Mouse (Mus musculus) CH12.LX (cell line): ENCODE data around the gene C130050O18Rik. TPM values are rescaled to one million over a fixed set of nuclear protein-coding genes. Genes with fewer than 3 reads are reported as not detected.

Experiments
- DNase-seq: peaks from one replicate; pipeline ENCODE4 v3.0.0-alpha.2; 2013; ENCODE audit errors: extremely low read depth
- H3K27ac ChIP-seq: 2 replicates; pipeline ENCODE4 v1.5.1; 2012; ENCODE audit warnings: low read depth, mild to moderate bottlenecking, control low read depth, moderate library complexity; ENCODE audit not compliant: insufficient read depth
- H3K27me3 ChIP-seq: replicated peaks from 2 replicates; pipeline ENCODE3; 2012; ENCODE audit warnings: inconsistent platforms
- H3K36me3 ChIP-seq, 2 experiments: replicated peaks in 1 of 2; 2 replicates each; pipeline versions ENCODE3 to v1.6.1; 2012; ENCODE audit warnings: inconsistent platforms in 1 of 2, low read length in 1 of 2, mild to moderate bottlenecking in 1 of 2, mixed read lengths in 1 of 2, moderate library complexity in 1 of 2; ENCODE audit not compliant: control insufficient read depth in 1 of 2, insufficient read depth in 1 of 2
- H3K4me1 ChIP-seq, 2 experiments: 2 replicates each; pipeline ENCODE4 v1.6.1; 2012; ENCODE audit warnings: inconsistent platforms in 1 of 2, moderate library complexity in 1 of 2; ENCODE audit not compliant: insufficient read depth in 2 of 2, control insufficient read depth in 1 of 2
- H3K4me2 ChIP-seq: 2 replicates; pipeline ENCODE4 v1.6.1; 2012; ENCODE audit warnings: low read depth, mild to moderate bottlenecking, control low read depth; ENCODE audit not compliant: poor library complexity, insufficient read depth, severe bottlenecking
- H3K4me3 ChIP-seq, 3 experiments: fragments of 150-350 bp in 1 of 3; sonication (generic) in 1 of 3; replicated peaks in 1 of 3; 2 replicates each; pipeline versions ENCODE3 to v1.5.1; 2011 to 2012; ENCODE audit warnings: low read depth in 2 of 3, low read length in 2 of 3, mild to moderate bottlenecking in 2 of 3, moderate library complexity in 2 of 3, control low read depth in 1 of 3, improper control_type of control experiment in 1 of 3, inconsistent platforms in 1 of 3, mixed read lengths in 1 of 3; ENCODE audit not compliant: poor library complexity in 1 of 3
- H3K79me2 ChIP-seq: replicated peaks from 2 replicates; pipeline ENCODE4 v1.6.1; 2012; ENCODE audit warnings: mild to moderate bottlenecking, moderate library complexity; ENCODE audit not compliant: control insufficient read depth, poor library complexity, insufficient read depth, severe bottlenecking; ENCODE audit errors: extremely low read depth
- H3K9ac ChIP-seq: 2 replicates; pipeline ENCODE4 v1.6.1; 2012; ENCODE audit warnings: low read depth, mild to moderate bottlenecking, control low read depth, moderate library complexity; ENCODE audit not compliant: insufficient read depth
- H3K9me3 ChIP-seq: replicated peaks from 2 replicates; pipeline ENCODE3; 2012; ENCODE audit warnings: low read length, inconsistent platforms, mixed read lengths
- CHD2 ChIP-seq: IDR thresholded peaks from 2 replicates; pipeline ENCODE4 v1.6.1; 2011; ENCODE audit warnings: low read length, improper control_type of control experiment
- CTCF ChIP-seq, 2 experiments: IDR thresholded peaks in 1 of 2; conservative IDR thresholded peaks in 1 of 2; 2 replicates each; pipeline ENCODE4 v1.5.1; 2011 to 2012; ENCODE audit warnings: low read depth in 2 of 2, low read length in 2 of 2, improper control_type of control experiment in 1 of 2, inconsistent platforms in 1 of 2, mild to moderate bottlenecking in 1 of 2, moderate library complexity in 1 of 2
- E2F4 ChIP-seq: IDR thresholded peaks from 2 replicates; pipeline ENCODE4 v1.6.1; 2011; ENCODE audit warnings: low read depth, low read length, improper control_type of control experiment; ENCODE audit not compliant: insufficient replicate concordance
- ELF1 ChIP-seq: IDR thresholded peaks from 2 replicates; pipeline ENCODE4 v1.6.1; 2014; ENCODE audit warnings: low read depth, mild to moderate bottlenecking, inconsistent platforms, low read length, improper control_type of control experiment
- GABPA ChIP-seq: IDR thresholded peaks from 2 replicates; pipeline ENCODE4 v1.6.1; 2012; ENCODE audit warnings: low read depth, low read length, improper control_type of control experiment, inconsistent platforms; ENCODE audit not compliant: insufficient replicate concordance
- IRF4 ChIP-seq: IDR thresholded peaks from 2 replicates; pipeline ENCODE4 v1.6.1; 2014; ENCODE audit warnings: low read depth, mild to moderate bottlenecking, inconsistent platforms, low read length, improper control_type of control experiment
- JUN ChIP-seq: IDR thresholded peaks from 2 replicates; pipeline ENCODE4 v1.6.1; 2011; ENCODE audit warnings: low read depth, mild to moderate bottlenecking, low read length, improper control_type of control experiment, moderate library complexity; ENCODE audit not compliant: insufficient read depth
- JUND ChIP-seq: conservative IDR thresholded peaks from 2 replicates; pipeline ENCODE4 v1.6.1; 2011; ENCODE audit warnings: low read depth, low read length, improper control_type of control experiment
- MAFK ChIP-seq: IDR thresholded peaks from 2 replicates; pipeline ENCODE4 v1.6.1; 2011; ENCODE audit warnings: low read length, improper control_type of control experiment; ENCODE audit not compliant: insufficient replicate concordance
- MAX ChIP-seq: IDR thresholded peaks from 2 replicates; pipeline ENCODE4 v1.6.1; 2011; ENCODE audit warnings: low read length, improper control_type of control experiment
- NRF1 ChIP-seq: IDR thresholded peaks from 2 replicates; pipeline ENCODE4 v1.6.1; 2014; ENCODE audit warnings: low read depth, mild to moderate bottlenecking, inconsistent platforms, low read length, improper control_type of control experiment, moderate library complexity
- POLR2A ChIP-seq: IDR thresholded peaks from 2 replicates; pipeline ENCODE4 v1.6.1; 2011; ENCODE audit warnings: low read depth, mild to moderate bottlenecking, improper control_type of control experiment, low read length
- POLR2AphosphoS2 ChIP-seq: IDR thresholded peaks from 2 replicates; pipeline ENCODE4 v1.6.1; 2011; ENCODE audit warnings: low read depth, low read length, improper control_type of control experiment
- RAD21 ChIP-seq: IDR thresholded peaks from 2 replicates; pipeline ENCODE4 v1.6.1; 2011; ENCODE audit warnings: low read depth, mild to moderate bottlenecking, low read length, improper control_type of control experiment, moderate library complexity
- SMC3 ChIP-seq: IDR thresholded peaks from 2 replicates; pipeline ENCODE4 v1.6.1; 2011; ENCODE audit warnings: low read depth, low read length, improper control_type of control experiment
- TBP ChIP-seq: conservative IDR thresholded peaks from 2 replicates; pipeline ENCODE4 v1.6.1; 2011; ENCODE audit warnings: low read depth, low read length, improper control_type of control experiment
- UBTF ChIP-seq: IDR thresholded peaks from 2 replicates; pipeline ENCODE4 v1.6.1; 2012; ENCODE audit warnings: low read depth, mild to moderate bottlenecking, inconsistent platforms, low read length, improper control_type of control experiment, moderate library complexity
- USF1 ChIP-seq: IDR thresholded peaks from 2 replicates; pipeline ENCODE4 v1.6.1; 2014; ENCODE audit warnings: low read depth, mild to moderate bottlenecking, inconsistent platforms, low read length, improper control_type of control experiment
- ZC3H11A ChIP-seq: IDR thresholded peaks from 2 replicates; pipeline ENCODE4 v1.6.1; 2012; ENCODE audit warnings: low read depth, mild to moderate bottlenecking, inconsistent platforms, low read length, improper control_type of control experiment
- ZKSCAN1 ChIP-seq: IDR thresholded peaks from 2 replicates; pipeline ENCODE4 v1.6.1; 2012; ENCODE audit warnings: low read depth, inconsistent platforms, low read length, improper control_type of control experiment, borderline replicate concordance
- dilution Hi-C: fragments of 300-500 bp; cut with MboI; formaldehyde crosslinking; loops from 2 replicates; pipeline ENCODE4 v1.14.3; 2020; ENCODE audit warnings: low sequenced_read_pairs; ENCODE audit not compliant: extremely low pct_unique_long_range_greater_than_20kb, extremely low pct_ligation_motif_present
- in situ Hi-C: fragments of 300-500 bp; cut with MboI; formaldehyde crosslinking; loops from 3 replicates; pipeline ENCODE4 v1.14.3; 2019; ENCODE audit warnings: low sequenced_read_pairs, low pct_ligation_motif_present, low pct_unique_long_range_greater_than_20kb, mixed read lengths
- polyA plus RNA-seq: library from polyadenylated mRNA; unstranded; fragments of >175 nt; gene quantifications from 2 replicates; pipeline ENCODE4 v1.2.1, GENCODE M21; 2012; ENCODE audit warnings: low read depth; ENCODE audit not compliant: insufficient read length
- total RNA-seq, 2 experiments: library from RNA; depleted of rRNA; stranded (reverse); fragments of 300-350 nt in 1 of 2; fragments of >200 nt in 1 of 2; gene quantifications; 2 replicates each; pipeline ENCODE4 v1.2.3; 2012 to 2014

C130050O18Rik gene
- total and polyA plus RNA-seq, 3 experiments: 0.54 TPM; not detected in 2

GRCm38 (mm10) chr5:139364260-139364910, 40.7 kb upstream of the C130050O18Rik start:
- in situ Hi-C loops: loop anchor here (10.0 to 25.0 kb wide), 2 partner anchors 98 to 320 kb away; partner anchors contain the start of gene 3110082I17Rik
- Histone ChIP-seq H3K79me2 (no peaks in the 10 kb centered on the region), H3K4me2 (no peak overlapping the region), H3K36me3 (peaks cover 15 to 57% of the 10 kb centered on the region in 2 experiments), H3K27ac (no peak overlapping the region), H3K9me3 (no peaks in the 10 kb centered on the region), H3K27me3 (no peaks in the 10 kb centered on the region), H3K4me3 (no peak overlapping the region), H3K9ac (no peak overlapping the region), H3K4me1 (peaks cover 0 to 35% of the 10 kb centered on the region in 2 experiments; a peak in 2 of 4 replicates)
- peak; percentile 96 to 99 for TF ChIP-seq CTCF (conservative IDR thresholded peaks at IDR 0.05 in 1 of 2, IDR thresholded peaks at IDR 0.05 in 1 of 2; ENCODE audit: low read depth in 2 of 2, low read length in 2 of 2)
- TF ChIP-seq MAX: no peak
- TF ChIP-seq ZC3H11A: peak; percentile 38
- no peak for TF ChIP-seq TBP
- no peak for TF ChIP-seq POLR2A
- peak; percentile 94 for TF ChIP-seq RAD21
- TF ChIP-seq SMC3: peak; percentile 85
- DNase-seq: peak; percentile 72
- dilution Hi-C loops: no loop called here

- in situ Hi-C loops (loop anchor here (10.0 to 25.0 kb wide), 2 partner anchors 97 to 320 kb away; partner anchors contain the start of gene 3110082I17Rik), dilution Hi-C loops (no loop called here)
- no peak overlapping the region for H3K9ac ChIP-seq
- no peak for DNase-seq
- no peak overlapping the region for H3K4me3 ChIP-seq
- TF ChIP-seq POLR2AphosphoS2: no peak
- TF ChIP-seq ELF1: no peak
- no peak for TF ChIP-seq CHD2
- TF ChIP-seq JUN: no peak
- no peak for TF ChIP-seq ZKSCAN1
- no peaks in the 10 kb centered on the region for H3K79me2 ChIP-seq
- no peaks in the 10 kb centered on the region for H3K9me3 ChIP-seq
- no peaks in the 10 kb centered on the region for H3K27me3 ChIP-seq
- peaks cover 15 to 55% of the 10 kb centered on the region in 2 experiments for H3K36me3 ChIP-seq
- H3K4me1 ChIP-seq: peaks cover 0 to 35% of the 10 kb centered on the region in 2 experiments; a peak in 2 of 4 replicates
- H3K4me2 ChIP-seq: no peak overlapping the region
- no peak overlapping the region for H3K27ac ChIP-seq
These were observed 40.0 kb upstream of the C130050O18Rik start for GRCm38 (mm10) chr5:139364911-139365571.

- no peak overlapping the region for H3K4me3 ChIP-seq
- H3K79me2 ChIP-seq: no peaks in the 10 kb centered on the region
- DNase-seq: no peak
- no peaks in the 10 kb centered on the region for H3K27me3 ChIP-seq
- H3K9ac ChIP-seq: no peak overlapping the region
- H3K4me2 ChIP-seq: no peak overlapping the region
- H3K27ac ChIP-seq: no peak overlapping the region
- in situ Hi-C loops: loop anchor here (10.0 to 25.0 kb wide), 2 partner anchors 96 to 319 kb away; partner anchors contain the start of gene 3110082I17Rik
- dilution Hi-C loops: no loop called here
- H3K9me3 ChIP-seq: no peaks in the 10 kb centered on the region
- TF ChIP-seq E2F4 (no peak), CTCF (conservative IDR thresholded peaks at IDR 0.05 in 1 of 2, IDR thresholded peaks at IDR 0.05 in 1 of 2; ENCODE audit: low read depth in 2 of 2, low read length in 2 of 2) (no peak), IRF4 (no peak), NRF1 (no peak), JUND (no peak), GABPA (no peak), CHD2 (no peak), ZKSCAN1 (no peak), MAFK (no peak), ELF1 (no peak), TBP (no peak), USF1 (no peak), UBTF (no peak), JUN (no peak)
- peaks cover 0 to 35% of the 10 kb centered on the region in 2 experiments; a peak in 2 of 4 replicates for H3K4me1 ChIP-seq
- peaks cover 15 to 47% of the 10 kb centered on the region in 2 experiments for H3K36me3 ChIP-seq
These were observed 39.3 kb upstream of the C130050O18Rik start for GRCm38 (mm10) chr5:139365827-139366226.
